Mouse (Mus musculus) E14TG2a.4 (cell line): Measurements from ENCODE around the gene Ccdc149.

ENCODE experiments used
- CTCF ChIP-seq: conservative IDR thresholded peaks from 2 replicates; pipeline ENCODE4 v1.5.1; 2014; ENCODE audit warnings: low read length
- NANOG ChIP-seq: IDR thresholded peaks from 2 replicates; pipeline ENCODE4 v1.6.1; 2014; ENCODE audit warnings: borderline replicate concordance, low read length, mixed read lengths
- POU5F1 ChIP-seq: IDR thresholded peaks from 2 replicates; pipeline ENCODE4 v1.6.1; 2014; ENCODE audit warnings: low read length, borderline replicate concordance

GRCm38 (mm10) chr5:52416485-52416884, 54.8 kb downstream of the Ccdc149 start:
- TF ChIP-seq CTCF (no peak), NANOG (no peak), POU5F1 (no peak)
